Mouse (Mus musculus) embryonic facial prominence, embryonic 13.5 days (tissue): ENCODE measurements around the gene Gstm4. TPM values are rescaled to one million over a fixed set of nuclear protein-coding genes. Genes with fewer than 3 reads are reported as not detected.

Source experiments
- ATAC-seq: fragments of 200-750 bp; cut with Nextera tagmentation; 2 replicates; pipeline ENCODE4 v1.8.0; 2017; ENCODE audit warnings: low read depth; ENCODE audit not compliant: insufficient number of reproducible peaks, insufficient read depth, low FRiP score, low TSS enrichment
- H3K27ac ChIP-seq: fragments of 300-500 bp; sonication (generic); 2 replicates; pipeline ENCODE4 v1.5.1; 2015; ENCODE audit warnings: moderate library complexity, mild to moderate bottlenecking, inconsistent platforms
- H3K27me3 ChIP-seq: fragments of 300-500 bp; sonication (generic); 2 replicates; pipeline ENCODE4 v1.6.1; 2015; ENCODE audit warnings: mild to moderate bottlenecking, inconsistent platforms
- H3K36me3 ChIP-seq: fragments of 300-500 bp; sonication (generic); 2 replicates; pipeline ENCODE4 v1.6.1; 2015; ENCODE audit warnings: mild to moderate bottlenecking, inconsistent platforms
- H3K4me1 ChIP-seq: fragments of 300-500 bp; sonication (generic); 2 replicates; pipeline ENCODE4 v1.6.1; 2015; ENCODE audit warnings: inconsistent platforms
- H3K4me2 ChIP-seq: fragments of 300-500 bp; sonication (generic); 2 replicates; pipeline ENCODE4 v1.6.1; 2015; ENCODE audit warnings: moderate library complexity, mild to moderate bottlenecking, inconsistent platforms
- H3K4me3 ChIP-seq: fragments of 300-500 bp; sonication (generic); 2 replicates; pipeline ENCODE4 v1.5.1; 2015; ENCODE audit warnings: mild to moderate bottlenecking, inconsistent platforms
- H3K9ac ChIP-seq: fragments of 300-500 bp; sonication (generic); 2 replicates; pipeline ENCODE4 v1.6.1; 2015; ENCODE audit warnings: mild to moderate bottlenecking, inconsistent platforms
- H3K9me3 ChIP-seq: fragments of 300-500 bp; sonication (generic); 2 replicates; pipeline ENCODE4 v1.6.1; 2016; ENCODE audit warnings: inconsistent platforms
- WGBS: fragments of 180-500 bp; shearing (Covaris S2); methylation state at CpG from one replicate; pipeline ENCODE4 v1.1.7; 2015; ENCODE audit warnings: mixed read lengths; 5-methylcytosine and 5-hydroxymethylcytosine counted together
- polyA plus RNA-seq: library from polyadenylated mRNA; unstranded; fragments of >200 nt; fragmentation: Nextera tagmentation; extraction: Ambion mirVana; gene quantifications from 2 replicates; pipeline ENCODE4 v1.2.1, GENCODE M21; 2015

The Gstm4 gene
- polyA plus RNA-seq = 15.0 and 15.8 TPM in 2 replicates

GRCm38 (mm10) chr3:108044394-108045140, at the start of gene Gstm4:
Gene Gstm4, minus strand, starts transcription at chr3:108044894.
- Histone ChIP-seq H3K9ac (peak within 1 kb of the TSS; percentile 75), H3K27ac (peak within 1 kb of the TSS; percentile 68), H3K9me3 (no peaks in the 10 kb centered on the region), H3K4me1 (peaks cover 11% of the 10 kb centered on the region), H3K27me3 (no peaks in the 10 kb centered on the region; the same call in 1 of the 2 replicates), H3K36me3 (no peaks in the 10 kb centered on the region), H3K4me2 (peak within 1 kb of the TSS; percentile 88), H3K4me3 (peak within 1 kb of the TSS; percentile 60)
- ATAC-seq = peak; percentile 82
- 6% methylated on average over 29 of the region's 29 CpGs for WGBS

DNA sequence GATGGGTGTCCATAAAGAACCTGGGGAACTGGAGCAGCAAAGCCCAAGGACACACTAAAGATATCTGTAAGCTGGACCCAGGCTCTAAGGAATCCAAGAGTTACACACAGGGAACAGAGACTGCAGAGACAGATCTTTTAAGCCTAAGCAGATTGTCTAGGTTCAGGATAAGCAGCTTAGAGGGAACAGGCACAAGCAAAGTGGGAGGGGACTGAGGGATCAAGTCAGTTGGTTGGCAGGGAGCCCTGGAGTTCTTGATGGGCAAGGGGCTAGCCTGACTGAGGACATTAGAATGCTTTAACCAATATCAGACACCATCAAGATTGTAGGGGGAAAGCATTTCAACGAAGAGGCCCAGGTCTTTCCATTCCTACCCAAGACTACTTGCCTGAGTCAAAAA, 49.5 kb upstream of the Gstm4 start:
- no peaks in the 10 kb centered on the region for H3K9me3 ChIP-seq
- no peak overlapping the region for H3K4me2 ChIP-seq
- H3K9ac ChIP-seq = no peak overlapping the region
- no peaks in the 10 kb centered on the region for H3K36me3 ChIP-seq
- no peak for ATAC-seq
- H3K27ac ChIP-seq = no peak overlapping the region
- peaks cover 11% of the 10 kb centered on the region for H3K4me1 ChIP-seq
- WGBS = 79% methylated on average over 1 of the region's 1 CpGs
- no peaks in the 10 kb centered on the region for H3K27me3 ChIP-seq
- H3K4me3 ChIP-seq = no peak overlapping the region

DNA sequence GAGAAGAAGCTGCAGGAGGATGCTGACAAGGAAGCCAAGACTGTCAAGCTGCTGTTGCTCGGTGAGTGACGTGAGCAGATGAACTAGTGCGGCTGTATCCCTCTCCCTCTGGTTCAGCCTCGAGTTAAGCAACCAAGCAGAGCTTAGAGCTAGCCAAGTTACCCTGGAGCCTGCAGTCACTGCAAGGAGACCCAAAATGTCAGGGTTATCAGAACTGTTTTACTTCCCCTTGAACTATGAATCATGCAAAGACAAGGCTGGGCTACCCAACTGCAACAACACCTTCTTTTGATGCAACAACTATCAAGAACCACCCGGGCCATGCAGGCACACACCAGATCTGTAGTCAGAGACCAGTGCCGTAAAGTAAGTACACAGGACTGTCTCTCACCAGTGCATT, 48.6 kb upstream of the Gstm4 start:
- Histone ChIP-seq H3K9ac (no peak overlapping the region), H3K27me3 (no peaks in the 10 kb centered on the region), H3K4me2 (no peak overlapping the region), H3K4me1 (peaks cover 19% of the 10 kb centered on the region), H3K36me3 (no peaks in the 10 kb centered on the region), H3K4me3 (no peak overlapping the region), H3K9me3 (no peaks in the 10 kb centered on the region), H3K27ac (no peak overlapping the region)
- no peak for ATAC-seq
- WGBS = 64% methylated on average over 6 of the region's 6 CpGs

DNA sequence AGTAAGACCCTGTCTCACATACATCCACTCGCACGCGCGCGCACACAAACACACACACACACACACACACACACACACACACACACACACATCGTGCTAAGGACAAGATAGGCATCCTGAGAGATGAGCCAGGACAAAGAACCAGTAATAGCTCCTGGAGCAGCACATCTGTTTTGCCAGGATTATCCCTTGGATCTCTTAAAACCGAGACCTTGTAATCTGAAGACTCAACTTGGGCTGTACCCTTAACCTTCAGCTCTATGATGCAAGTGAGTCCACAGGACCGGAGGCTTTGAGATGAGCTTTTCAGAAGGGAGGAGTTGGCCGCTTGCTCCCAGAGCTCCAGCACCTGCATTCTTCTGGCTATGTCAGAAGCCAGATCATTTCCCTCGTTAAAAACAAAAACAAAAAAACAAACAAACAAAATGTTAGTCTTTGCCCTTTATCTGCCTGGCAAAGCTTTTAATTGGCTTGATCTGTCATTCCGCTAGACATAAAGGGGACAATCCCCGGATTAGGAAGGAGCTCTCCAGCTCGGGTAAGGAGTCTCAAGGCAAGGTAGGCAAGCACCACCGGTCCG, 47.9 kb upstream of the Gstm4 start, which contains the start of gene Gnat2:
TSS of gene Gnat2 (plus strand) at position 254 of the 580 bp plus-strand sequence.
- H3K4me1 ChIP-seq = peaks cover 21% of the 10 kb centered on the region
- H3K9me3 ChIP-seq = no peaks in the 10 kb centered on the region
- no peak within 1 kb of the TSS for H3K4me2 ChIP-seq
- no peak for ATAC-seq
- no peaks in the 10 kb centered on the region for H3K27me3 ChIP-seq
- no peak within 1 kb of the TSS for H3K4me3 ChIP-seq
- 73% methylated on average over 15 of the region's 15 CpGs for WGBS
- no peak within 1 kb of the TSS for H3K9ac ChIP-seq
- H3K36me3 ChIP-seq = no peaks in the 10 kb centered on the region
- H3K27ac ChIP-seq = no peak within 1 kb of the TSS

- Histone ChIP-seq H3K9me3 (no peaks in the 10 kb centered on the region), H3K27ac (no peak overlapping the region), H3K4me1 (peaks cover 27% of the 10 kb centered on the region), H3K27me3 (no peaks in the 10 kb centered on the region), H3K9ac (no peak overlapping the region), H3K36me3 (no peaks in the 10 kb centered on the region), H3K4me2 (no peak overlapping the region), H3K4me3 (no peak overlapping the region)
- 80% methylated on average over 6 of the region's 6 CpGs for WGBS
- no peak for ATAC-seq
Observed at GRCm38 (mm10) chr3:108092030-108092429, 47.3 kb upstream of the Gstm4 start.

DNA sequence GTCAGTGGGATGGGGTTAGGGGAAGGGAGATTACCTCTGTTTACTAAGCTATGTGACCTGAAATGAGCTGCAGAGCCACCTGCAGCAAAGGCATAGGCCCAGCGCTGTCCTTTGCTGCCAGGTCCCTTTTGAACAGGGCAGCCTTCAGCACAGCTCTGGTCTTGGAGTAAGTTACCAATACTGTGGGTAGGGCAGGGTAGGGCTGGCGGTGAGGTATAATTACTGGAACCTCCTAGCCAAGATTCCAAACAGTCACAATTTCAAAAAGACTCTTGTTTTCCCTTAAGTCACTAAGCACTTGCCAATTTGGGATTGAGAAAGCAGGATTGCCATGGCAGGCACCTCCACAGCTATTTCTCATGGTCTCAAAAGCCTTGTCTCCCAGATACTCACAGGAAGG, 45.9 kb upstream of the Gstm4 start:
- Histone ChIP-seq H3K4me3 (no peak overlapping the region), H3K9ac (no peak overlapping the region), H3K27me3 (no peaks in the 10 kb centered on the region), H3K27ac (no peak overlapping the region), H3K4me1 (peaks cover 40% of the 10 kb centered on the region), H3K9me3 (no peaks in the 10 kb centered on the region), H3K4me2 (no peak overlapping the region), H3K36me3 (no peaks in the 10 kb centered on the region)
- no peak for ATAC-seq
- 67% methylated on average over 2 of the region's 2 CpGs for WGBS

DNA sequence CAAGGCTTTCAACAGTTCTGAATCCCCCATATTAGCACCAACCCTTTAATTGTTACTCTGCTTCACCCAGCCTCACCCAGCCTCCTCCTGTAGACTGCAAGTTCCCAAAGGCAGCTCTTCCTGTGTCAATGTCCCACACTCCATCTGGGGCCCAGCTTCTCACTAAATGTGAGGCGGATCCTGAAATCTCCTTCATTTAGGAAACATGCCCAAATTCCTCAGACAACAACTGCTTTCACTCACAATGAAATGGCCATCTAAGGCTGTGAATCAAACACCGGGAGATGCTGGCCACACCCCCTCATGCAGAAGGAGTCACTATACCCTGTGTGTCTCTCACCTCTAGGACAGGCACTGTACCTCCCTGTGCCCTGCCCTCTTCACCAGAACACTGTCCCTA, 45.2 kb upstream of the Gstm4 start:
- H3K27me3 ChIP-seq = no peaks in the 10 kb centered on the region
- no peak for ATAC-seq
- no peaks in the 10 kb centered on the region for H3K36me3 ChIP-seq
- H3K4me2 ChIP-seq = no peak overlapping the region
- H3K9ac ChIP-seq = no peak overlapping the region
- H3K4me3 ChIP-seq = no peak overlapping the region
- WGBS = 41% methylated on average over 2 of the region's 2 CpGs
- no peaks in the 10 kb centered on the region for H3K9me3 ChIP-seq
- H3K4me1 ChIP-seq = peaks cover 41% of the 10 kb centered on the region
- 0 out of 2 replicates have a peak overlapping the region, but pooled peaks have one; percentile 39 for H3K27ac ChIP-seq

DNA sequence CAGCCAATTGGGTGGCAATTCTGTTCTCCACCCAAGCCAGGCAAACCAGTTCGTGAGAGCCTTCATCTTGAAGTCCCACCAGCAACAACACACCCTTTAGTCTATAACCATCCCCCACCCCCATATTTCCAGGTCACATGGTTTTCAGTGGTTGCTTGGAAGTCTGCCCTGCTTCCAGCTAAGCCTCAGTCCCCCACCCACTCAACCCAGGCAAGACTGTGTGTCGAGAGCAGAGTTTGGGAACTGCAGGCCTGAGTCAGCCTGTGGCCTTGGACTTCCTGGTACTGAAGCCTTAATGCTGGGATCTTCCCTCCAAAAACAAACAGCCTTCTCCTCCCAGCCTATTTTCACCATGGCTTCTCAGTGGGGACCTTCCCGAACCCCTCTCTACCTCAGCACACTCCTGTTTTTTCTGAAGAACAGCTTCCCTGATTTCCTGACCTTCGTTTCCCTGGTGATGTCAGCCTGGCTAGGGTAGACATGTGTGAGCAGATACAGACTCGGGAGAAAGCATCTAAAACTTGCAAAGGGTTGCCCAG, 44.2 kb upstream of the Gstm4 start:
- Histone ChIP-seq H3K27ac (peak overlapping the region; percentile 16; the same call in 1 of the 2 replicates), H3K36me3 (no peaks in the 10 kb centered on the region), H3K4me2 (no peak overlapping the region), H3K27me3 (no peaks in the 10 kb centered on the region), H3K9me3 (no peaks in the 10 kb centered on the region), H3K4me3 (no peak overlapping the region), H3K4me1 (peaks cover 51% of the 10 kb centered on the region), H3K9ac (0 out of 2 replicates have a peak overlapping the region, but pooled peaks have one; percentile 40)
- WGBS = 39% methylated on average over 5 of the region's 5 CpGs
- ATAC-seq = no peak

GRCm38 (mm10) chr3:108087329-108087728, 42.6 kb upstream of the Gstm4 start:
- Histone ChIP-seq H3K4me2 (peak overlapping the region; percentile 100; the same call in 1 of the 2 replicates), H3K9me3 (no peaks in the 10 kb centered on the region), H3K27ac (no peak overlapping the region), H3K27me3 (no peaks in the 10 kb centered on the region), H3K4me1 (peaks cover 62% of the 10 kb centered on the region), H3K4me3 (no peak overlapping the region), H3K36me3 (no peaks in the 10 kb centered on the region), H3K9ac (no peak overlapping the region)
- WGBS = 84% methylated on average over 3 of the region's 3 CpGs
- no peak for ATAC-seq

DNA sequence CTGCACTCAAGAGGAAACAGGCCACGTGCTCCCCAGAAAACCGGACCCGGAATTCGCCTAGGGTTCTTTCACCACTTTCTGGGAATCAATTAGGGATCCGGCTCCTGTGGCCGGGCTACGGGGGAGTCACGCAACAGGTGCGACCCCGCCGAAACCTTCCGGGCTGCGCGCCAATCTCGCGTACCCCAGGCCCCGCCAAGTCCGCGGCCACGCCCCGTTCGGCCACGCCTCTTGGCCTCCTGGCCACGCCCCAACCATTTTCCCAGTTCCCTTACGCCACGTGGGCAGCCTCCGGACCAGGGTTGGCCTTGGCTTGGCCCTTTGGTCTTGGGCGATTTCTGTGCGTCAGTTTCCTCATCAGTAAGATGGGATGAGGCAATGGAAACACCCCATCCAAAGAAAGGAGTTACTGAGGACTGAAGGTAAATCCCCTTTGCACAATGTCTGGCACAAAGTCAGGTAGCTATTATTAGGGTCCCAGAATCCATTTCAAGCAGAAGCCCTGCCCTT, 41.8 kb upstream of the Gstm4 start, which contains the start of gene Ampd2:
TSS of gene Ampd2 (minus strand) at position 182 of the 510 bp plus-strand sequence.
- Histone ChIP-seq H3K4me2 (peak within 1 kb of the TSS; percentile 100), H3K36me3 (no peaks in the 10 kb centered on the region), H3K27me3 (no peaks in the 10 kb centered on the region), H3K9ac (peak within 1 kb of the TSS; percentile 82), H3K9me3 (no peaks in the 10 kb centered on the region), H3K4me3 (peak within 1 kb of the TSS; percentile 68), H3K4me1 (peaks cover 70% of the 10 kb centered on the region), H3K27ac (peak within 1 kb of the TSS; percentile 85)
- 0 out of 2 replicates have a peak, but pooled peaks have one; percentile 1 for ATAC-seq
- WGBS = 1% methylated on average over 29 of the region's 29 CpGs

GRCm38 (mm10) chr3:108085721-108086469, 41.2 kb upstream of the Gstm4 start:
- H3K9me3 ChIP-seq = no peaks in the 10 kb centered on the region
- peak; percentile 43 for ATAC-seq
- H3K4me1 ChIP-seq = peaks cover 70% of the 10 kb centered on the region
- H3K4me3 ChIP-seq = peak overlapping the region; percentile 68
- WGBS = under 1% methylated on average over 31 of the region's 31 CpGs
- no peaks in the 10 kb centered on the region for H3K27me3 ChIP-seq
- H3K4me2 ChIP-seq = peak overlapping the region; percentile 100
- no peaks in the 10 kb centered on the region for H3K36me3 ChIP-seq
- peak overlapping the region; percentile 85 for H3K27ac ChIP-seq
- H3K9ac ChIP-seq = peak overlapping the region; percentile 82
